Mouse (Mus musculus) urinary bladder, adult 18-20 months (tissue): ENCODE results near the gene St6gal1.

Experiments
- DNase-seq, 2 experiments: peaks; one replicate each; pipeline ENCODE4 v3.0.0; 2022; ENCODE audit warnings: low spot score in 2 of 2, mixed read lengths in 2 of 2

St6gal1 gene

DNA sequence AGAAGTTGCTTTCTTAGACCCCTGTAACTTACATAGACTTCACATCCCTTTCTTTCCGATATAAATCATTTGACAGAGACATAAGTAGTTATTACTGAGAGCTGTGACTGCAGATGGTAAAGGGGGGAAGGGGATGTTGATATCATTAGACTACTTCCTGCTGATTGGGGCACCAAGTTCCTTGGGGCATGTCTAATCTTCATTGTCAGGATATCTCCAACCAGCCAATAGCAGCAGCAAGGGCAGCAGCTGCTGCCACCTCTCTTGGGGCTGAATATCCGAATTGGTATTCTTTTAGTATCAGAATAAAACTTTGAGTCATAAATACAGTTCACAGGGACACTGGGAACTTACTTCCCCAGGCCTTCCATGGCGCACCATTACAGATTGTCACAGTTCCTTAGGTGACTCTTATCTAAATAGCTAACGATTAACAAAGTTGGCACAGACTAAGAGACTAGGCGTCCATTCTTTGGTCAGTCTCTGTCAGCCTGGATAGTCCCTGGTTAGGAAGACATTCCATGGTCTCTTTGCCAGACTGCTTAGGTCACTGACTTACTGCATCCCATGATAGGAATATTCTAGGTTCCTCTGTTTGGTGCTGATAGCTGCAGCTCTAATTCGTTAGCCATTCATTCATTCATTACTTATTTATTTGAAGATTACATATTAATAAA is 109.5 kb downstream of the St6gal1 start:
- no peak for DNase-seq

GRCm38 (mm10) chr16:23337317-23337716 is 112.8 kb downstream of the St6gal1 start:
- DNase-seq = no peak

DNA sequence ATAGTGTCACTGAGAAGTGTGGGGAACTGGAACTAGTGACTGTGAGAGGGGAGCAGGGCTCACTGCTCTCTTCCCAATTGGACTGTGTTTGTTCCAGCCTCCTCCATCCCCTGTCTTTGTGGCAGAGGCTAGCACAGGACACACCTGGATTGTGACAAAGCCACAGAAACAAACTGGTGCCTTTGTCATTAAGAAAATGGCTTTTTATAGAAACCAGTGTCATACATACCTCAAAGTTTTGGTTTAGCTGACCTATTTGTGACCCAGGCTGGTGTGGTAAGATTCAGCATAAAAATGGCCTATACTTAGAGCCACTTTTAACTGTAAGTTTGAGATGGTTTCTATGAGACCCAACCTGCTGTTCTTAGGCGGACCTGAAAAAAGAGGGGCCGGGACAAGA is 116.7 kb downstream of the St6gal1 start:
- DNase-seq = no peak

- DNase-seq = no peak
Observed at GRCm38 (mm10) chr16:23350802-23351201, 126.3 kb downstream of the St6gal1 start.

- no peak for DNase-seq
Observed at GRCm38 (mm10) chr16:23361031-23361430, 136.5 kb downstream of the St6gal1 start.

DNA sequence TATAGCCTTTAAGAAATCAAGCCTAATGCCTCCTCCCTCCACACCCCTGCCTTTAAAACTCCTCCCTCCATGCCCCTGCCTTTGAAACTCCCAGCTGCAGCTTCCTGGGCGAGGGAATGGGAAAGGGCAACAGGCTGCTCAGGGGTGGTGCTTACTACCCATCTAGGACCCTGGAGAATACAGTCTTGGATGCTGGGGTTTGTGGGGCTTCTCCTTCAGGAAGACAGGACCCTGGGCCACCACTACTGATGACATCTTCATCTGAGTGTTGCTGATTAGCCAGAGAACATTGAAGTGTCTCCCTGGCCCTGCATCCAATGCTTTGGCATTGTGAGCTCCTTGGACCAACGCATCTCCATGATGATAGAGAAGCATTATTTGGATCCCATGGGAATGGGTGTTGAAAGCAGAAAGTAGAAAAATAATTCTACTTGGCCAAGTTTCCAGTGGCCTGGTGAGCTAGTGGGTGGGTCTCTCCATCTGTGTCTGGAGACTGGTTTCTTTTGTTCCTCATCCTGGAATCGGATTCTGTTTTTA is 137.0 kb downstream of the St6gal1 start:
- no peak for DNase-seq

GRCm38 (mm10) chr16:23364328-23364990 is 139.9 kb downstream of the St6gal1 start:
- DNase-seq = no peak

- no peak for DNase-seq
Observed at GRCm38 (mm10) chr16:23369124-23369523, 144.6 kb downstream of the St6gal1 start.

- DNase-seq = no peak
Observed at GRCm38 (mm10) chr16:23370724-23371123, 146.2 kb downstream of the St6gal1 start.

GRCm38 (mm10) chr16:23372340-23372739 is 147.8 kb downstream of the St6gal1 start:
- no peak for DNase-seq

GRCm38 (mm10) chr16:23374068-23374467 is 149.5 kb downstream of the St6gal1 start:
- no peak for DNase-seq

DNA sequence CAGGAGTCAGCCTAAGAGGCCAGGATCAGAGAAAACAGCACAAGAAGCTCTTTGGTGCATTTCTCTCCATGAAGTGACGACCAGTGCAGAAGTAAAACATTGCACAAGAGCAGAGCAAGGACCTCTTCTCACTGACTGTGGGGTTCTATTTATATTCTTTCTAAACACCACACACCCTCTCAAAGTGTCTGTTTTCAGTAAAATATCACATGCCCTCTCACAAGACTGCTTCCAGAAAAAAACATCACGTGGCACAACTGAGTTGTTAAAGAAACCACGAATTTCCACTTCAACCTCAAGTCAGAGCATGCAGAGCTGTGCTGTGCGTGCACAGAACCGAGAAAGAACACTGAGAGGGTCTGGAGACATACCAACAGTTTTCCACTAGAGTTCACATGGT is 150.4 kb downstream of the St6gal1 start:
- no peak for DNase-seq

DNA sequence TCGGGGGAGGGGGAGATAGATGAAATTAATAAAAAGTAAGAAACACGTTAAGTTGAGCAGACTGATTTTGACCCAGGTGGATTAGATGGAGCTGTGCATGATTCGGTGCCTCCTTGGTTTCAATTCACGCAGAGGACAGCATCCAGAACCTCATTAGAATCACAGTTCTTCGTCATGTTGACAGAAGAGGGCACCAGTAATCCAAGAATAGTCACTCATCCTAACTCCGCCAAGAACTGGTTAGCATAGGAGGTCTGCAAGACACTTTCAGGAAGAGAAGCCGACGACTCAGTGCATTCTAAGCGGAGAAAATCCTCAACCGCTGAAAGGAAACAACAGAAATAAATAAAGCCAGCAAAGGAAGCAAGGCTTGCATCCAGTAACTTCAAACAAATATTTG is 151.6 kb downstream of the St6gal1 start:
- DNase-seq = no peak

GRCm38 (mm10) chr16:23379536-23380230 is 155.1 kb downstream of the St6gal1 start:
- DNase-seq = no peak

DNA sequence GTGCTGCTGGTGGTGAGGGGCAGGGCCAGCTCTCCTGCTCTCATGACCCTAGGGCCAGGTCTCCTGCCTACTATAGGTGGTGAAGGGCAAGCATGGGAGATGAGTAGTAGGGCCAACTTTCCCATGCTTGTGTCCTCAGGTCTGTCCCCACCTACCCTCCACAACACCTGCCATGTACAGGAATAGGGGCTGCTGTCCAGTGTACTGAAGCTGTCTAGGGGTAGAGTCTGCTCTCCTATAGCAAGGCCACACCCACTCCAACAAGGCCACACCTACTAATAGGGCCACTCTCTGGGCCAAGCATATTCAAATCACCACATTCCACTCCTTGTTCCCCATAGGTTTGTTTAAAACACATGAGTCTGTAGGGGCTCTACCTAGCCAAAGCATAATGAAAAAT is 159.8 kb downstream of the St6gal1 start:
- no peak for DNase-seq

- DNase-seq = no peak
Observed at GRCm38 (mm10) chr16:23397931-23398330, 173.4 kb downstream of the St6gal1 start.

GRCm38 (mm10) chr16:23401463-23401862 is 176.9 kb downstream of the St6gal1 start:
- DNase-seq = no peak

DNA sequence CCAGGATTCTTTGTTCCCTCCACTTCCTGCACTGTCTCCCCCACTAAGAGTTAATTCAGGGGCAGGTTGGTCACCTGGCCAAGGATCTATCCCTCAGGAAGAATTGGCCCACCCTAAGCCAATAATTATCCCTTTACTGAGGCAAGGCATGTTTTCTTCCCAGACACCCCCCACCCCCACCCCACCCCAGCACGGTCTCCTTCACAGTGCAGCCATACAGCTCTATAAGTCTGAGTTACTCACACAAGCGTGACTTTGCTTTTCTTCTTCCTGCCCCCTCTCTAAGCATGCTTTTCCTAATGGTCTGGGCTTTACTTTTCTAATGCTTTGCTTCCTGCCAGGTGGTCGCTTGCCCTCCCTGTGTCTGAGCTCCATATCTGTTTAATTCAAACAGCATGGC is 177.4 kb downstream of the St6gal1 start:
- no peak for DNase-seq

DNA sequence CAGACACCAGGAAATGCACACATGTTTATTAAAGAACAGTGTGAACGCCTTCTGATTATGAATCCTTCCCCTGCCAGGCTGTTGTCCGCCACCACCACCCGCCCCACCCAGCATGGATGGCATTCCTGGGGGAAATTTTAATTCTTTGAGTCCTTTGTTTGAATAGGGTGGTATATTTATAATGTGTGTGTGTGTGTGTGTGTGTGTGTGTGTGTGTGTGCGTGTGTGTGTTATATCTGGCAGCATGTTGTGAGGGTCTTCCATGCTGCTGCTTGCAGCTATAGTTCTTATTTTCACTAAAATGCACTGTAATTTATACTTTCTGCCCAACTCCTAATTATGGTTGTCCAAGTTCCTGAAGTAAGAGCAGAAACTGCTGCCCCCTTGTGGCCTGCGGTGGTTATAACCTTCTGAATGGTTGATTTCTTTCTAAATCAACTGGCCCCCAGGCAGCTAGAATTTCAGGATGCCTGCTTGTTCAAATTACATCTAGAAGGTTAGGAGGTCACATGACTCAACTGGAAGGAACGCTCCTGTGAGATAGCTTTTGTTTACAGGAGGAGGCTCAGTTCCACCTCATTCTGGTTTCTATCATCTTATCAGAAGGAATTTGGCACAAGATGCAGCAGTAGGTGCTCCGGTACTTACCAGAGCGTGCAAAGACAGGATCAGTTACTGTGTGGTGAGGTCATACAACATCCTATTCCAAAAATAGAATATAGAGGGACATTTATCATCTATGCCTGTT is 178.6 kb downstream of the St6gal1 start:
- DNase-seq = peak; percentile 52 to 67
